Mouse (Mus musculus): ENCODE measurements around the gene Rbms1. TPM values are rescaled to one million over a fixed set of nuclear protein-coding genes. Genes with fewer than 3 reads are reported as not detected.

Rbms1 gene
- total RNA-seq, 2 experiments from 2014 or later: 36.3 to 42.7 TPM

GRCm38 (mm10) chr2:60711098-60711880 lies 251.7 kb downstream of the Rbms1 start:
- peak in 1 of 2 experiments; percentile 37 for DNase-seq

- no peak for DNase-seq
Measured at GRCm38 (mm10) chr2:60710317-60710716, 252.7 kb downstream of the Rbms1 start.

- DNase-seq: no peak
Measured at GRCm38 (mm10) chr2:60708671-60709070, 254.3 kb downstream of the Rbms1 start.

GRCm38 (mm10) chr2:60706866-60707265 lies 256.1 kb downstream of the Rbms1 start:
- no peak for DNase-seq

GRCm38 (mm10) chr2:60705426-60705825 lies 257.6 kb downstream of the Rbms1 start:
- no peak for DNase-seq

- no peak for DNase-seq
Measured at GRCm38 (mm10) chr2:60703315-60703714, 259.7 kb downstream of the Rbms1 start.

GRCm38 (mm10) chr2:60700956-60701355 lies 262.0 kb downstream of the Rbms1 start:
- no peak for DNase-seq

Other genes starting within 250 kb of the Rbms1 start
- gene Itgb6, start 240.5 kb downstream of the Rbms1 start, total RNA-seq (2021): 10 to 100 TPM; 26.8 to 29.7 TPM